Mouse (Mus musculus) G1E (cell line): ENCODE measurements around the gene Smim26.

Experiments
- CTCF ChIP-seq: IDR thresholded peaks from 2 replicates; pipeline ENCODE4 v1.5.1; 2012; ENCODE audit warnings: low read depth, low read length, inconsistent platforms, mixed read lengths
- GATA1 ChIP-seq: IDR thresholded peaks from 2 replicates; pipeline ENCODE4 v1.6.1; 2012; ENCODE audit warnings: borderline replicate concordance, low read length, inconsistent platforms, mixed read lengths
- GATA2 ChIP-seq: IDR thresholded peaks from 2 replicates; pipeline ENCODE4 v1.6.1; 2012; ENCODE audit warnings: low read depth, low read length, inconsistent platforms, borderline replicate concordance
- POLR2AphosphoS5 ChIP-seq: IDR thresholded peaks from 2 replicates; pipeline ENCODE4 v1.6.1; 2012; ENCODE audit warnings: low read depth, low read length, inconsistent platforms; ENCODE audit not compliant: insufficient replicate concordance
- TAL1 ChIP-seq: conservative IDR thresholded peaks from 2 replicates; pipeline ENCODE4 v1.6.1; 2012; ENCODE audit warnings: low read depth, low read length, inconsistent platforms, mixed read lengths

- no peak for TF ChIP-seq POLR2AphosphoS5
- TF ChIP-seq CTCF, result no peak
- TF ChIP-seq GATA1, result no peak
- TF ChIP-seq GATA2, result no peak
- no peak for TF ChIP-seq TAL1
Observed at GRCm38 (mm10) chr2:144601576-144601975, 7.7 kb downstream of the Smim26 start.
